8 mouse cellular contexts compared by ENCODE assay signal in genomic region chr1:121430938-121431928, GRCm38 (mm10). TPM values are rescaled to one million over a fixed set of nuclear protein-coding genes. Genes with fewer than 3 reads are reported as not detected.
DNase-seq lines count a peak whose midpoint lies in the region; ATAC-seq and TF ChIP-seq lines count a peak whose summit lies in the region.

Gene Ccdc93, plus strand, starts transcription at chr1:121431049.

- intact Hi-C loops in gastrocnemius, adult 2 months (cut with DNase I), result loop anchor here (5.0 kb wide), 1 partner anchor 104 kb away; no protein-coding TSS in a partner anchor
- intact Hi-C loops in left cerebral cortex, adult 2 months (cut with DNase I), result loop anchor here (5.0 kb wide), 1 partner anchor 104 kb away; no protein-coding TSS in a partner anchor

- H3K4me1 ChIP-seq in hindbrain, postnatal 0 days (ENCODE audit: insufficient read depth, low read length), result 0 out of 2 replicates have a peak, but pooled peaks cover 7% of the 10 kb centered on the region

- under 1% methylated on average over 47 of the region's 47 CpGs for WGBS in hindbrain, postnatal 0 days

- H3K36me3 ChIP-seq in hindbrain, postnatal 0 days (ENCODE audit: insufficient read depth, low read length), result peaks cover 6% of the 10 kb centered on the region; the same call in 1 of the 2 replicates

- peak within 1 kb of the TSS; percentile 81 for H3K4me2 ChIP-seq in hindbrain, postnatal 0 days (ENCODE audit: low read depth, low read length)

- H3K9me3 ChIP-seq in hindbrain, postnatal 0 days (ENCODE audit: low read length), result no peaks in the 10 kb centered on the region

- ATAC-seq in common myeloid progenitor, adult 5-6 weeks (replicated peaks; ENCODE audit: low read depth, poor library complexity, severe bottlenecking), result peak; percentile 87
- peak; percentile 95 for ATAC-seq in hindbrain, postnatal 0 days
- ATAC-seq in megakaryocyte, adult 5-6 weeks (ENCODE audit: poor library complexity, severe bottlenecking), result peak; percentile 81

- H3K9ac ChIP-seq in hindbrain, postnatal 0 days (replicated peaks; ENCODE audit: low read length), result peak within 1 kb of the TSS; percentile 73

- no peak for TF ChIP-seq CTCF in gastrocnemius, adult 2 months (IDR thresholded peaks at IDR 0.05)
- TF ChIP-seq CTCF in hindbrain, postnatal 0 days (IDR thresholded peaks at IDR 0.05; ENCODE audit: low read depth), result no peak
- TF ChIP-seq CTCF in left cerebral cortex, adult 2 months (IDR thresholded peaks at IDR 0.05), result no peak

- no peaks in the 10 kb centered on the region for H3K27me3 ChIP-seq in hindbrain, postnatal 0 days (ENCODE audit: insufficient read depth, low read length)

- DNase-seq in ZHBTc4 (ENCODE audit: low read depth, low spot score), result peak; percentile 97
- peak; percentile 99 for DNase-seq in gastrocnemius, adult 2 months
- peak; percentile 97 for DNase-seq in hindbrain, postnatal 0 days (ENCODE audit: low spot score)
- DNase-seq in left cerebral cortex, adult 2 months (ENCODE audit: extremely low spot score in 1 of 2, low spot score in 2 of 2), result peak; percentile 97 to 99
- peak; percentile 98 to 99 for DNase-seq in right cerebral cortex, adult 2 months (ENCODE audit: low spot score in 2 of 2)
- DNase-seq in urinary bladder, postnatal 14 days (ENCODE audit: low spot score), result peak; percentile 100

- H3K27ac ChIP-seq in gastrocnemius, adult 2 months, result peak within 1 kb of the TSS; percentile 96
- H3K27ac ChIP-seq in hindbrain, postnatal 0 days, result no peak within 1 kb of the TSS
- peak within 1 kb of the TSS; percentile 87 for H3K27ac ChIP-seq in left cerebral cortex, adult 2 months

- H3K4me3 ChIP-seq in gastrocnemius, adult 2 months, result peak within 1 kb of the TSS; percentile 77
- H3K4me3 ChIP-seq in hindbrain, postnatal 0 days (ENCODE audit: low read length), result peak within 1 kb of the TSS; percentile 90
- H3K4me3 ChIP-seq in left cerebral cortex, adult 2 months, result peak within 1 kb of the TSS; percentile 99

RNA-seq across cellular contexts. Expression of gene Ccdc93, which starts in this region (rescaled TPM):
- 17.2 and 18.7 TPM in 2 replicates for total RNA-seq in common myeloid progenitor, adult 5-6 weeks (2017)
- 10 to 100 TPM in 1 of 2 experiments, 1 to 10 TPM in 1; 9.6 to 11.5 TPM for total RNA-seq in gastrocnemius, adult 2 months (2021)
- 14.6 and 15.4 TPM in 2 replicates for total RNA-seq in hindbrain, postnatal 0 days (2014; rRNA removed)
- 6.1 and 7.4 TPM in 2 replicates for polyA plus RNA-seq in hindbrain, postnatal 0 days (2015; fragmentation: Nextera tagmentation; extraction: Ambion mirVana)
- 10 to 100 TPM; 23.4 to 28.5 TPM for total RNA-seq in left cerebral cortex, adult 2 months (2021)
- 9.4 and 11.5 TPM in 2 replicates for total RNA-seq in megakaryocyte, adult 5-6 weeks (2015)
- total RNA-seq in megakaryocyte, adult 5-6 weeks (2017), result 18.9 and 19.3 TPM in 2 replicates
